Mouse (Mus musculus) hindbrain, embryonic 12.5 days (tissue): ENCODE results near the gene Nr6a1. TPM values are rescaled to one million over a fixed set of nuclear protein-coding genes. Genes with fewer than 3 reads are reported as not detected.

Experiments
- microRNA-seq: library from miRNA; unstranded; fragments of <30 nt; microRNA quantifications from one replicate; pipeline ENCODE4, GENCODE M21; 2017
- polyA plus RNA-seq: library from polyadenylated mRNA; unstranded; fragments of >200 nt; fragmentation: Nextera tagmentation; extraction: Ambion mirVana; gene quantifications from 2 replicates; pipeline ENCODE4 v1.2.1, GENCODE M21; 2016

Nr6a1 gene
- polyA plus RNA-seq, 1 experiment from 2014 or later: 3.8 TPM

Small RNAs within 50 kb of the gene (microRNA-seq; reads per million reads assigned to microRNA genes)
- gene Mir181a-2 (760 reads per million, percentile 72 among the genes with 10 or more reads in this experiment), gene Mir181b-2 (4,311 reads per million, percentile 88 among the genes with 10 or more reads in this experiment)

Other genes starting within 250 kb of the Nr6a1 start
- gene Nr5a1, start 213.1 kb downstream of the Nr6a1 start, polyA plus RNA-seq: 0.08 and 0.12 TPM in 2 replicates
- 4.9 and 5.7 TPM in 2 replicates for gene Olfml2a, start 4.3 kb upstream of the Nr6a1 start, polyA plus RNA-seq
- gene Wdr38, start 69.8 kb upstream of the Nr6a1 start, polyA plus RNA-seq: 2.1 and 2.2 TPM in 2 replicates
- 127 and 129 TPM in 2 replicates for gene Arpc5l, start 77.7 kb upstream of the Nr6a1 start, polyA plus RNA-seq
- gene Rpl35, start 77.9 kb upstream of the Nr6a1 start, polyA plus RNA-seq: 899 and 939 TPM in 2 replicates
- gene Golga1, start 137.9 kb upstream of the Nr6a1 start, polyA plus RNA-seq: 35.1 and 39.0 TPM in 2 replicates